Mouse (Mus musculus) MEL (cell line): ENCODE results near the gene Zfp664.

Source experiments
- CTCF ChIP-seq, 3 experiments: IDR thresholded peaks in 2 of 3; conservative IDR thresholded peaks in 1 of 3; 2 replicates each; pipeline ENCODE4 v1.5.1; 2011 to 2012; ENCODE audit warnings: low read length in 3 of 3, low read depth in 2 of 3, mild to moderate bottlenecking in 2 of 3, improper control_type of control experiment in 1 of 3, inconsistent platforms in 1 of 3, mixed read lengths in 1 of 3, moderate library complexity in 1 of 3; ENCODE audit not compliant: control insufficient read depth in 1 of 3, insufficient read depth in 1 of 3, poor library complexity in 1 of 3, severe bottlenecking in 1 of 3
- EP300 ChIP-seq, 2 experiments: IDR thresholded peaks; 2 replicates each; pipeline ENCODE4 v1.6.1; 2011; ENCODE audit warnings: improper control_type of control experiment in 2 of 2, low read length in 2 of 2, low read depth in 1 of 2, mild to moderate bottlenecking in 1 of 2
- HCFC1 ChIP-seq: IDR thresholded peaks from 2 replicates; pipeline ENCODE4 v1.6.1; 2012; ENCODE audit warnings: low read depth, mild to moderate bottlenecking, inconsistent platforms, low read length, improper control_type of control experiment, moderate library complexity
- POLR2A ChIP-seq, 2 experiments: IDR thresholded peaks; 2 replicates each; pipeline ENCODE4 v1.6.1; 2011 to 2012; ENCODE audit warnings: low read length in 2 of 2, mild to moderate bottlenecking in 2 of 2, control low read depth in 1 of 2, improper control_type of control experiment in 1 of 2, low read depth in 1 of 2, moderate library complexity in 1 of 2; ENCODE audit not compliant: control insufficient read depth in 1 of 2, insufficient read depth in 1 of 2, poor library complexity in 1 of 2
- RAD21 ChIP-seq: IDR thresholded peaks from 2 replicates; pipeline ENCODE4 v1.6.1; 2011; ENCODE audit warnings: mild to moderate bottlenecking, low read depth, low read length, improper control_type of control experiment
- TAL1 ChIP-seq: IDR thresholded peaks from 2 replicates; pipeline ENCODE4 v1.6.1; 2012; ENCODE audit warnings: mild to moderate bottlenecking, inconsistent platforms, low read length, moderate library complexity, mixed read lengths
- USF2 ChIP-seq, 2 experiments: IDR thresholded peaks; 2 replicates each; pipeline ENCODE4 v1.6.1; 2011 to 2012; ENCODE audit warnings: improper control_type of control experiment in 2 of 2, low read length in 2 of 2, borderline replicate concordance in 1 of 2, inconsistent platforms in 1 of 2, low read depth in 1 of 2, mild to moderate bottlenecking in 1 of 2; ENCODE audit not compliant: insufficient read depth in 1 of 2

- TF ChIP-seq CTCF (IDR thresholded peaks at IDR 0.05 in 2 of 3, conservative IDR thresholded peaks at IDR 0.05 in 1 of 3; ENCODE audit: control insufficient read depth in 1 of 3, insufficient read depth in 1 of 3, low read depth in 2 of 3, low read length in 3 of 3, poor library complexity in 1 of 3, severe bottlenecking in 1 of 3) (no peak), HCFC1 (no peak), USF2 (IDR thresholded peaks at IDR 0.05; ENCODE audit: borderline replicate concordance in 1 of 2, insufficient read depth in 1 of 2, low read depth in 1 of 2, low read length in 2 of 2) (no peak), POLR2A (IDR thresholded peaks at IDR 0.05; ENCODE audit: control insufficient read depth in 1 of 2, insufficient read depth in 1 of 2, low read depth in 1 of 2, low read length in 2 of 2, poor library complexity in 1 of 2) (no peak), TAL1 (no peak), RAD21 (no peak), EP300 (IDR thresholded peaks at IDR 0.05; ENCODE audit: low read depth in 1 of 2, low read length in 2 of 2) (no peak)
Observed at GRCm38 (mm10) chr5:124853079-124853478, 9.4 kb upstream of the Zfp664 start.
